Mouse (Mus musculus): ENCODE results near the gene Hist1h3e.
"Not testable (repeated sequence)": the region's sequence is repeated elsewhere in the genome, so short reads cannot be mapped to it uniquely, and the experiment has no call there.

The Hist1h3e gene

GRCm38 (mm10) chr13:23561883-23562659, at the start of gene Hist1h3e:
Hist1h3e (minus strand) TSS chr13:23562369.
- peak; percentile 89 for DNase-seq

DNA sequence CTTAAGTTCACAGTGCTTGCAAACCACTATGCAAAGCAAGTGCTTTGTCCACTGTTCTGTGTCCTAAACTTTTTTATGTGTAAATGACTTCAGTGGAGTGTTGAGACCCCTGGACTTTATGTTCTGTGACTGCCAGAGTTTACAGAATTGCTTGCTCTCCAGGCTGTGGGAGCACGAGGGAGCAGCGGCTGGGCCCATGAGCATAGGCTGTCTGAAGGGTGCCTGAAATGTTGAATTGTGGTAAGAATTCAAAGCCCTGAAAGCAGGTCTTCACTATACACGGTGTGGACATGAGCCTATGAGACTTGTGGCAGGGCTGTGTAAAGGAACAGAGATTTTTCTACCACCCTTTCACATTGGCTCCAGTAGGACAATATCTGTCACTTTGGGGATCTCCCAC, 49.5 kb upstream of the Hist1h3e start:
- no peak for DNase-seq

DNA sequence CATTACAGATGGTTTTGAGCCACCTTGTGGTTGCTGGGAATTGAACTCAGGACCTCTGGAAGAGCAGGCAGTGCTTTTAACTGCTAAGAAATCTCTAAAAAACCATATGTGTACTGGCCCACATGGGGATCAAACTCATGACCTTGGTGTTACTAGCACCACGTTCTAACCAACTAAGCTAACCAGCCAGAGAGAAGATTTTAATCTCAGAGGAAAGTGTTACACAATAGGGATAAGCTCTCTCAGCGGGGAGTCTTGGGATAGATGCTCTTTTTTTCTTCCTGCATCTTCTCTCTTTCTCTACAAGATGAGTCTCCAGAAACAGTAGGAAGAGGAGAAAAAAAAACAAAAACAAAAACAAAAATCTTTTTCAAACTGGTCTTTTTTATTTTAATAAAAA, 48.2 kb upstream of the Hist1h3e start:
- no peak for DNase-seq

DNA sequence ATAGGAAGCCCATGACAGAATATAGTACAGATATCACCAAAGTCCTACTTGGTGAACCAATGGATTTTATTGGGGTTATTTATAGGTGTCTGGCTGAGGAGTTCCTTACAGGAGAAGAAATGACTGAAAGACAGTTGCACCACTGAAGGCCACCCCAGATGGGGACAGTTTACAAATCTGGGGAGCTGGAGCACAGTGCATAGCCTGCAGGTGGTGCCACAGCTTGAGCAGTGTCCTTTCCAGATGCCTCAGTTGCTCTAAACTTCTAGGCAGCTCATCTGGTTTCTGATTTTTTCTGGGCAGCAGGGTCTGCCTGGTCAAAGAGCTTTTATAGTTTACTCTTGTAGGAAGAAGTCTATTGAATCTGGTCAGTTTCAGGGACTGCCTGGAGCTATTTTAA, 47.7 kb upstream of the Hist1h3e start:
- no peak for DNase-seq

DNA sequence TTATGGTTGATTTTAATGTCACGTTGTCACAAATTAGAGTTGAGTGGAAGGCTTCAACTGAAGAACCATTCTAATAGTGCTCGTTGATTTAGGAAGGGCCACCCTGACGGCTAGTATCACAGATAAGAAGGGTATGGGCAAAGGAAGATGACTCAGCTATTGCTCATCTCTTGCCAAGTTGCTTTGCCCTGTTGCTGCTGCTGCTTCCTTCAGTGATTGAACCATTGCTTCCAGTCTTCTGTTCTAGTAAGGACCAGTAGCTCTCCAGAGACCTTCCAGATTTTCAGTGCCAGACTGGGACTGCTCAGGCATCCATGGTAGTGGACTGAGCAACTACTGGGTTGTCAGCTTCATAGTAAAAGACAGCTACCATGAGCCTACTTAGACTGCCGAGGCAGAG, 47.0 kb upstream of the Hist1h3e start:
- DNase-seq = no peak

- no peak for DNase-seq
Observed at GRCm38 (mm10) chr13:23605052-23605451, 42.9 kb upstream of the Hist1h3e start.

- no peak for DNase-seq
Observed at GRCm38 (mm10) chr13:23604452-23604851, 42.3 kb upstream of the Hist1h3e start.

DNA sequence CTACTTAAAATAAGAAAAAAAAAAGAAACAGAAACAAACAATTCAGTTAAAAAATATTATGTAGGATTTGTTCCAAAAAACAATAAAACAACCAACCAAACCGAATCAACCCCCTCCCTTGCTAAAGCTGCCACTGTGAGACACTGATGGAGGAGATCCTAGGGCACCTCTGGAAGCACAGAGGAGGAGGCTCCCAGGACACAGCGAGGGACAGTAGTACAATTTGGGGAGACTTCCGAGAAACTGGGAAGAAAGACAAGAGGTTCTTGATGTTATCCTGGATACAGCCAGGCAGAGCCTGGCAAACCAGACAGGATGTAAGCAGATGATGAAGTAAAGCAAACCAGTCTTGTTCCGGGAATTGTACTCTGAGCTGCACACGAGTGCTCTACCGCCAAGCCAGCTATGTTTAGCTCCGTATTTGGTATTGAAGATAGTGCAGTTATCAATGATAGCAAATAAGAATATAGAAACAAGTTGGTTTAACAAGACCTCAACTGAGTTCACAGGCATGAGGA, 41.1 kb upstream of the Hist1h3e start:
- no peak for DNase-seq

- DNase-seq = peak; percentile 74
Observed at GRCm38 (mm10) chr13:23597957-23598356, 35.8 kb upstream of the Hist1h3e start.

DNA sequence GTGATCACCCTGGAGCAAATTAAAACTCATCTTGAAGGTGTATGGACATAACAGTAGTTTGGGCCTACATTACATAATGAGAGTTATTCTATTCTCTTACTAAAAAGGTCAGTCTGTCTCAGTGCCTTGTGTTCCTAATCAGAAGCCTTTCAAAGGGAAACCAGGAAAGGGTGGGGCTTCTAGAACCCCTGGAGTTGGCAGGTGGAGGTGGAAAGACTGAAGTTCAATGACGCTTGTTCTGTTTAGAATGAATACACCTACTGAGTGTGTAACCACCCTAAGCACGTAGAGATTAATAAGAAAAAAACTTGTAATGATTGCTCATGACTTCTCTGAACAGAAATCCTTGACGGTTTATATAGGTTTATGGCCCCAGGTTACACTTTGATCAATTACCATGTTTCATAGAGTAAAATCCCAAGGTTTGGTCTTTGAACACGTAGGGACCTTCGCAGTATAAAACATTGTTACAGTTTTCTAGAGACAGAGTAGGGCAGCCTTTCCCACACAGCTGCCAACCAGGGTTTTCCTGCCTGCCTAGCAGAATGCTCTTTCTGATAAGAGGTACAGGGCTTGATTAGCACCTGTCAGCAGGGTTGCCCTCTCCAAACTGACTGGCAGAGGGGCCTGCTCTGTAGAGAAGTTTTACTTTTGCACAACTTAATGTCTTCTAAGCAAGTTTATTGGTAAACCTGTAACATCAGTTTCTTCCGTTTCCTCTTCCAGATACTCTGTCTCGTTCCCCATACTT, 33.6 kb upstream of the Hist1h3e start:
- no peak for DNase-seq

DNA sequence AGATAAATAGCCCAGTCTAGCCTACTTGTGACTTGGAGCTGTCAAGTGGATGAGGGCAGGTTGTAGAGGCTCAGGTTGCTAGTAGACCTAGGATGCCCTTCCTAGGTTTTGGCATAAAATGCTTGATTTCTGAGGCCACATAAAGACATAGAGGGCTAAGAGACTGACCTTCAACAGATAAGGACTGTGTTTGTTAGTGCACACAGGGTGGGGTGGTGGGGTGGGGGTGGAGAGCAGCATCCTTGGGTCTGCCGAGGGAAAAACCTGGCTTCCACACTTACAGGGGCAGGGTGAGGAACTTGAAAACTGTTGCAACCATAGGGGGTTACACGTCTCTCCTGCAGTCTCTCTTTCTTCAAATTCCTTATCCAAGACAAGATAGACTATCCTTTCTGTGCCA, 33.0 kb upstream of the Hist1h3e start:
- no peak for DNase-seq

- no peak for DNase-seq
Observed at GRCm38 (mm10) chr13:23593051-23593770, 31.0 kb upstream of the Hist1h3e start.

DNA sequence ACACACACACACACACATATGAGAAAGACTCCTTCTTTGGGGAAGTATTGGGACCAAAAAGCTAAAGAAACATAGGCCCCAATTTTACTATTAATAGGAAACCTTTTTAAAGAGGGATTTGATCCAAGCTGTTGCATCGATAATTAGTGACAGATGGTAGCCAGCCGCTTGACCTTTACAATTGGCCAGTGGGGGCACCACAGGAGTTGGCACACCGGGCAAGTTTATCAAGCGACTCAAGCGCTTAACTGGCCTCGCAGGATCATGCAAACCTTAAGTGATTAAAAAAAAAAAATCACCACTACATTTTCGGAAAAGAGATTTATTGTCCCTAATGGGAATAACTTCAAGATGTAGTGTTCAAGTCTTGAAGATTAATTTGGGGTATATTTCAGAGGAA, 30.4 kb upstream of the Hist1h3e start:
- no peak for DNase-seq

- DNase-seq = not testable (repeated sequence)
Observed at GRCm38 (mm10) chr13:23591886-23592285, 29.7 kb upstream of the Hist1h3e start.

DNA sequence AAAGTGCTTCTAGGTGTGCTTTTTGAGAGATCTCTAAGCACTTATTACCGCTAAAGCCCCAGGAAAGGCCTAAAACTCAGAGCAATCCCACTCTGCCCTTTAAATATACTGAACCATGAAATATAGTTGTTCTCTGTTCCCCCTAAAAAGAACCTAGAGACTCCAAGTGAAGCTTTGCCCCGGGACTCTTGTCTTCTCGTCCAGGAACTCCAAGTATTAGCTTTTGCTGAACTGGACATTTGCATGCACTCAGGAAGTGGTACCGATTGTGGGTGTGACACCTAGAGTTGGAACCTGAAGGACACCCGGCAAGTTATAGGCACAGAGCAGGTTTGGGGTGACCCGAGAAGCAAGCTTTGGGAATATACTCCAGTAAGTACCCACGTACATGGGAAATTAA, 29.0 kb upstream of the Hist1h3e start:
- no peak for DNase-seq

- no peak for DNase-seq
Observed at GRCm38 (mm10) chr13:23586940-23587225, 24.7 kb upstream of the Hist1h3e start.

- DNase-seq = no peak
Observed at GRCm38 (mm10) chr13:23586099-23586939, 24.1 kb upstream of the Hist1h3e start.

DNA sequence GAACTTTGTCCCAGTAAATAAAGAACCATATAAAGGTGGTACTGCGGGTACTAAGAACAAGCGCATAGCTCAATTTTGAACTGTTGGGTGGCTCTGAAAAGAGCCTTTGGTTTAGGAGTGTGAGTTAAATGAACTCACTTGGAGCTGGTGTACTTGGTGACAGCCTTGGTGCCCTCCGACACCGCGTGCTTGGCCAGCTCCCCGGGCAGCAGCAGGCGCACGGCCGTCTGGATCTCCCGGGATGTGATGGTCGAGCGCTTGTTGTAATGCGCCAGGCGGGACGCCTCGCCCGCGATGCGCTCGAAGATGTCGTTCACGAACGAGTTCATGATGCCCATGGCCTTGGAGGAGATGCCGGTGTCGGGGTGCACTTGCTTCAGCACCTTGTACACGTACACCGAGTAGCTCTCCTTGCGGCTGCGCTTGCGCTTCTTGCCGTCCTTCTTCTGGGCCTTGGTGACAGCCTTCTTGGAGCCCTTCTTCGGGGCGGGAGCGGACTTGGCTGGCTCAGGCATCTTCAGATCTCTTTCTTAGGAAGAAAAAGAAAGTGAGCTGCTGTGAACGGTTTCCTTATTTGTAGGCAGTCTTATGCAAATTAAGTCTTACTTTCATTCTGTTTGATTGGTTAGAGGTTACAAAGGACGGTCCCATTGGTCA, 23.4 kb upstream of the Hist1h3e start:
- DNase-seq = peak; percentile 65

- peak; percentile 68 for DNase-seq
Observed at GRCm38 (mm10) chr13:23585029-23585441, 22.9 kb upstream of the Hist1h3e start.

DNA sequence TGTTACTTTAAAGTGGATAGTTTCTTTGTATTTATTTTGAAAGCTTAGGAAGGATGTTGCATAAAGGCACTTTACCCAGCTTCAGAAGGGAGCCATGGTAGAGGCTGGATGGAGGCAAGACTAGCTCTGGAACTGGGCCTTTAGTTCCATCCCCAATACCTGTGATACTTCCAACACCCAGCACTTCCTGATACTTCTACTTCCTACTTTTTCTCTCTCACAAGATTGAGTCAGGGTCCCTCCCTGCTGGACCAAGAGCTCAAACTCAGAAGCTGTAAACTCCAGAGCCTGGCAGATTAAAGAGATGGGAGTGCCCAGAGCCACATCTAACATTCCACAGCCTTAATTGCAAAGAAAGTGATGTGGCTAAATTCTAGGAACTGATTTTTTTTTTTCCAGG, 22.2 kb upstream of the Hist1h3e start:
- DNase-seq = no peak

DNA sequence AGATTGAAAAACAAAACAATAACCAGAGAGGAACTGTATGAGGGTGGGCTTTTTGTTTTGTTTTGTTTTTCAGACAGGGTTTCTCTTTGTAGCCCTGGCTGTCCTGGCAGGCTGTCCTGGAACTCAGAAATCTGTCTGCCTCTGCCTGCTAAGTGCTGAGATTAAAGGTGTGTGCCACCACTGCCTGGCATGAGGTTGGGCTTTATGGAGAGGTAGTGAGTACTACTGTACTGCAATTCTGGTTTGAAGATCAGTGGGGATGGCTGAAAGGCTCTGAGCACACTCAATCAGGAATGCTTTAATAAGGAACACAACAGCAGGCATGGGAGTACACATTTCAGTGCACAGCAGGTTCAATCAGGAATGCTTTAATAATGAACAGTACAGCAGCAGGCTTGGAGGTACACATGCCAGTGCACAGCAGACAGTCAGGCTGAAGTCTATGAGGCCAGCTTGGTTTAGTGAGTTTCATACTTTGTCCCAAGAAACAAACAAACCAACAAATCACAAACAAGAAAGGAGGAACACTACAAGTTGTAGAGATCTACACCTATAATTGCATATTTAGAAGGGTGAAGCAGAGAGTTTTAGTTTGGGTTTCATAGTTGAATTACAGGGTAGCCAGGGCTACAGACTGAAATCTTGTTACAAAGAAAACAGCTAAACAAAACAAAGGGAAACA, 21.4 kb upstream of the Hist1h3e start:
- no peak for DNase-seq
